Mouse (Mus musculus): ENCODE data around the gene Slco2a1. TPM values are rescaled to one million over a fixed set of nuclear protein-coding genes. Genes with fewer than 3 reads are reported as not detected.

Slco2a1 gene
- polyA plus RNA-seq, 1 experiment from 2014 or later: 11.3 TPM

GRCm38 (mm10) chr9:103143881-103144280 lies 155.4 kb downstream of the Slco2a1 start:
- ATAC-seq: no peak
- Histone ChIP-seq H3K36me3 (no peaks in the 10 kb centered on the region), H3K27me3 (replicated peaks) (no peaks in the 10 kb centered on the region), H3K4me1 (replicated peaks) (no peaks in the 10 kb centered on the region), H3K27ac (no peak overlapping the region), H3K9me3 (no peaks in the 10 kb centered on the region), H3K4me3 (replicated peaks) (no peak overlapping the region), H3K9ac (no peak overlapping the region), H3K4me2 (replicated peaks) (no peak overlapping the region)
- 46% methylated on average over 4 of the region's 4 CpGs for WGBS

- no peak overlapping the region for H3K27ac ChIP-seq
- H3K27me3 ChIP-seq (replicated peaks): no peaks in the 10 kb centered on the region
- H3K4me2 ChIP-seq (replicated peaks): no peak overlapping the region
- H3K4me1 ChIP-seq (replicated peaks): no peaks in the 10 kb centered on the region
- no peak overlapping the region for H3K9ac ChIP-seq
- WGBS: 72% methylated on average over 5 of the region's 5 CpGs
- no peak for ATAC-seq
- no peaks in the 10 kb centered on the region for H3K36me3 ChIP-seq
- H3K4me3 ChIP-seq (replicated peaks): no peak overlapping the region
- no peaks in the 10 kb centered on the region for H3K9me3 ChIP-seq
These were observed 156.8 kb downstream of the Slco2a1 start for GRCm38 (mm10) chr9:103145351-103145750.

Other genes with a start within 250 kb of the Slco2a1 start
- gene Ryk, start 153.8 kb upstream of the Slco2a1 start, polyA plus RNA-seq (2015; fragmentation: Nextera tagmentation; extraction: Ambion mirVana): 19.7 and 21.2 TPM in 2 replicates
- gene Rab6b, start 123.1 kb downstream of the Slco2a1 start, polyA plus RNA-seq (2015; fragmentation: Nextera tagmentation; extraction: Ambion mirVana): 5.7 and 5.9 TPM in 2 replicates
- 46.4 and 55.2 TPM in 2 replicates for gene Srprb, start 213.4 kb downstream of the Slco2a1 start, polyA plus RNA-seq (2015; fragmentation: Nextera tagmentation; extraction: Ambion mirVana)
- gene Gm20425, start 241.6 kb downstream of the Slco2a1 start, polyA plus RNA-seq (2015; fragmentation: Nextera tagmentation; extraction: Ambion mirVana): 0.21 and 8.8 TPM in 2 replicates
- gene Trf, start 241.7 kb downstream of the Slco2a1 start, polyA plus RNA-seq (2015; fragmentation: Nextera tagmentation; extraction: Ambion mirVana): 188 and 277 TPM in 2 replicates